Mouse (Mus musculus) neural tube, embryonic 11.5 days (tissue): ENCODE results near the gene Dynlt3. TPM values are rescaled to one million over a fixed set of nuclear protein-coding genes. Genes with fewer than 3 reads are reported as not detected.

Experiments used
- polyA plus RNA-seq: library from polyadenylated mRNA; unstranded; fragments of >200 nt; fragmentation: Nextera tagmentation; extraction: Ambion mirVana; gene quantifications from 2 replicates; pipeline ENCODE4 v1.2.1, GENCODE M21; 2014

Dynlt3 gene
- polyA plus RNA-seq, 1 experiment from 2014 or later: 24.4 TPM

Other genes with a start within 250 kb of the Dynlt3 start
- 0.88 and 0.97 TPM in 2 replicates for gene Cybb, start 175.2 kb downstream of the Dynlt3 start, polyA plus RNA-seq
- not detected in 2 replicates for gene H2al1o, start 90.6 kb downstream of the Dynlt3 start, polyA plus RNA-seq
- not detected in 2 replicates for gene Hypm, start 183.9 kb upstream of the Dynlt3 start, polyA plus RNA-seq
- not detected in 2 replicates for gene H2al3, start 186.7 kb upstream of the Dynlt3 start, polyA plus RNA-seq
- gene Sytl5, start 222.6 kb upstream of the Dynlt3 start, polyA plus RNA-seq: 0.23 and 0.54 TPM in 2 replicates